ENCODE assay signal across 25 mouse cellular contexts in genomic region chr14:31768531-31768930, GRCm38 (mm10).
DNase-seq lines count a peak whose midpoint lies in the region; ATAC-seq lines count a peak whose summit lies in the region.
"Had no signal": no experiment of that assay in that cellular context is flagged by ENCODE, and none has a peak within 500 bp of the region (broad histone marks: within the 10 kb centered on the region; RNA-seq: fewer than 3 reads in every experiment).

No protein-coding gene starts in this region.

- ATAC-seq in forebrain, embryonic 11.5 days (replicated peaks; ENCODE audit: low FRiP score), result no peak
- ATAC-seq: CD4-positive, CD25-positive, alpha-beta regulatory T cell, adult 4 months; forebrain, embryonic 14.5 days; hindbrain, embryonic 16.5 days; intestine, embryonic 15.5 days; midbrain, embryonic 16.5 days had no signal

- H3K4me3 ChIP-seq in forebrain, embryonic 11.5 days (ENCODE audit: low read depth, low read length), result no peak overlapping the region
- H3K4me3 ChIP-seq: intestine, embryonic 15.5 days; limb, embryonic 10.5 days; liver, embryonic 15.5 days; lung, embryonic 15.5 days had no signal

- no peaks in the 10 kb centered on the region for H3K4me1 ChIP-seq in forebrain, embryonic 11.5 days (replicated peaks; ENCODE audit: control insufficient read depth, insufficient read depth, low read length)
- H3K4me1 ChIP-seq: intestine, embryonic 15.5 days; liver, embryonic 15.5 days; lung, embryonic 15.5 days had no signal

- H3K36me3 ChIP-seq in forebrain, embryonic 11.5 days (ENCODE audit: control insufficient read depth, insufficient read depth, low read length), result no peaks in the 10 kb centered on the region
- H3K36me3 ChIP-seq: intestine, embryonic 15.5 days; liver, embryonic 15.5 days; lung, embryonic 15.5 days had no signal

- H3K27me3 ChIP-seq in forebrain, embryonic 11.5 days (ENCODE audit: control insufficient read depth, insufficient read depth, low read length), result no peaks in the 10 kb centered on the region
- H3K27me3 ChIP-seq: intestine, embryonic 15.5 days; liver, embryonic 15.5 days; lung, embryonic 15.5 days had no signal

- DNase-seq in layer of hippocampus, adult 9-11 months, result peak; percentile 35
- no peak for DNase-seq in layer of hippocampus, postnatal 10 days (ENCODE audit: low spot score in 2 of 2)
- DNase-seq in 416B (ENCODE audit: low read depth), result peak; percentile 84
- peak; percentile 88 for DNase-seq in Muller cell, postnatal 12 days (ENCODE audit: inconsistent ontology term)
- peak; percentile 49 for DNase-seq in telencephalon, adult 2 months (ENCODE audit: low read depth, low spot score)
- DNase-seq in forebrain, embryonic 11.5 days (ENCODE audit: low spot score), result no peak
- no peak for DNase-seq in c-Kit-positive CD71-positive TER-119-positive erythroid progenitor cells, embryonic 14.5 days (ENCODE audit: low spot score)
- DNase-seq: adrenal gland, postnatal 25 days; cerebellum, adult 2 months; cerebellum, postnatal 25 days; gastrocnemius, postnatal 10 days; kidney, adult 9 months; kidney, postnatal 14 days; liver; thymus, postnatal 14 days had no signal

- no peaks in the 10 kb centered on the region for H3K9me3 ChIP-seq in forebrain, embryonic 11.5 days (ENCODE audit: control insufficient read depth, low read length)
- H3K9me3 ChIP-seq: intestine, embryonic 15.5 days; limb, embryonic 10.5 days; liver, embryonic 15.5 days; lung, embryonic 15.5 days had no signal

- H3K4me2 ChIP-seq in forebrain, embryonic 11.5 days (ENCODE audit: low read depth, low read length, severe bottlenecking), result no peak overlapping the region
- H3K4me2 ChIP-seq: heart, embryonic 11.5 days; intestine, embryonic 15.5 days; liver, embryonic 15.5 days; lung, embryonic 15.5 days had no signal

- H3K27ac ChIP-seq in forebrain, embryonic 11.5 days (ENCODE audit: low read depth, low read length), result no peak overlapping the region
- H3K27ac ChIP-seq: intestine, embryonic 15.5 days; limb, embryonic 10.5 days; liver, embryonic 15.5 days; lung, embryonic 15.5 days; macrophage had no signal

- H3K9ac ChIP-seq in forebrain, embryonic 11.5 days (ENCODE audit: low read length), result no peak overlapping the region
- H3K9ac ChIP-seq: intestine, embryonic 15.5 days; liver, embryonic 15.5 days; lung, embryonic 15.5 days had no signal

- WGBS in forebrain, embryonic 11.5 days, result 97% methylated on average over 3 of the region's 3 CpGs

Comparison
In these comparisons a context has a peak if more than half of its experiments do, and no peak if none do; other contexts are left out.
1. DNase-seq: peak in layer of hippocampus, adult 9-11 months (single experiment), 416B (single experiment), Muller cell, postnatal 12 days (single experiment) and telencephalon, adult 2 months (single experiment); none in layer of hippocampus, postnatal 10 days (0 of 2), forebrain, embryonic 11.5 days (single experiment) and c-Kit-positive CD71-positive TER-119-positive erythroid progenitor cells, embryonic 14.5 days (single experiment).